Mouse (Mus musculus) CH12.LX (cell line): ENCODE measurements around the gene Sdhaf1. TPM values are rescaled to one million over a fixed set of nuclear protein-coding genes. Genes with fewer than 3 reads are reported as not detected.

Experiments used
- DNase-seq: peaks from one replicate; pipeline ENCODE4 v3.0.0-alpha.2; 2013; ENCODE audit errors: extremely low read depth
- H3K27ac ChIP-seq: 2 replicates; pipeline ENCODE4 v1.5.1; 2012; ENCODE audit warnings: low read depth, mild to moderate bottlenecking, control low read depth, moderate library complexity; ENCODE audit not compliant: insufficient read depth
- H3K27me3 ChIP-seq: replicated peaks from 2 replicates; pipeline ENCODE3; 2012; ENCODE audit warnings: inconsistent platforms
- H3K36me3 ChIP-seq, 2 experiments: replicated peaks in 1 of 2; 2 replicates each; pipeline versions ENCODE3 to v1.6.1; 2012; ENCODE audit warnings: inconsistent platforms in 1 of 2, low read length in 1 of 2, mild to moderate bottlenecking in 1 of 2, mixed read lengths in 1 of 2, moderate library complexity in 1 of 2; ENCODE audit not compliant: control insufficient read depth in 1 of 2, insufficient read depth in 1 of 2
- H3K4me1 ChIP-seq, 2 experiments: 2 replicates each; pipeline ENCODE4 v1.6.1; 2012; ENCODE audit warnings: inconsistent platforms in 1 of 2, moderate library complexity in 1 of 2; ENCODE audit not compliant: insufficient read depth in 2 of 2, control insufficient read depth in 1 of 2
- H3K4me2 ChIP-seq: 2 replicates; pipeline ENCODE4 v1.6.1; 2012; ENCODE audit warnings: low read depth, mild to moderate bottlenecking, control low read depth; ENCODE audit not compliant: poor library complexity, insufficient read depth, severe bottlenecking
- H3K4me3 ChIP-seq, 3 experiments: fragments of 150-350 bp in 1 of 3; sonication (generic) in 1 of 3; replicated peaks in 1 of 3; 2 replicates each; pipeline versions ENCODE3 to v1.5.1; 2011 to 2012; ENCODE audit warnings: low read depth in 2 of 3, low read length in 2 of 3, mild to moderate bottlenecking in 2 of 3, moderate library complexity in 2 of 3, control low read depth in 1 of 3, improper control_type of control experiment in 1 of 3, inconsistent platforms in 1 of 3, mixed read lengths in 1 of 3; ENCODE audit not compliant: poor library complexity in 1 of 3
- H3K79me2 ChIP-seq: replicated peaks from 2 replicates; pipeline ENCODE4 v1.6.1; 2012; ENCODE audit warnings: mild to moderate bottlenecking, moderate library complexity; ENCODE audit not compliant: control insufficient read depth, poor library complexity, insufficient read depth, severe bottlenecking; ENCODE audit errors: extremely low read depth
- H3K9ac ChIP-seq: 2 replicates; pipeline ENCODE4 v1.6.1; 2012; ENCODE audit warnings: low read depth, mild to moderate bottlenecking, control low read depth, moderate library complexity; ENCODE audit not compliant: insufficient read depth
- H3K9me3 ChIP-seq: replicated peaks from 2 replicates; pipeline ENCODE3; 2012; ENCODE audit warnings: low read length, inconsistent platforms, mixed read lengths
- BHLHE40 ChIP-seq: IDR thresholded peaks from 2 replicates; pipeline ENCODE4 v1.6.1; 2011; ENCODE audit warnings: mild to moderate bottlenecking, low read depth, low read length, improper control_type of control experiment
- CHD1 ChIP-seq: IDR thresholded peaks from 2 replicates; pipeline ENCODE4 v1.6.1; 2012; ENCODE audit warnings: low read depth, low read length, improper control_type of control experiment, inconsistent platforms
- CHD2 ChIP-seq: IDR thresholded peaks from 2 replicates; pipeline ENCODE4 v1.6.1; 2011; ENCODE audit warnings: low read length, improper control_type of control experiment
- E2F4 ChIP-seq: IDR thresholded peaks from 2 replicates; pipeline ENCODE4 v1.6.1; 2011; ENCODE audit warnings: low read depth, low read length, improper control_type of control experiment; ENCODE audit not compliant: insufficient replicate concordance
- ETS1 ChIP-seq: conservative IDR thresholded peaks from 2 replicates; pipeline ENCODE4 v1.6.1; 2012; ENCODE audit warnings: low read depth, mild to moderate bottlenecking, inconsistent platforms, low read length, improper control_type of control experiment, moderate library complexity
- GABPA ChIP-seq: IDR thresholded peaks from 2 replicates; pipeline ENCODE4 v1.6.1; 2012; ENCODE audit warnings: low read depth, low read length, improper control_type of control experiment, inconsistent platforms; ENCODE audit not compliant: insufficient replicate concordance
- JUN ChIP-seq: IDR thresholded peaks from 2 replicates; pipeline ENCODE4 v1.6.1; 2011; ENCODE audit warnings: low read depth, mild to moderate bottlenecking, low read length, improper control_type of control experiment, moderate library complexity; ENCODE audit not compliant: insufficient read depth
- MAFK ChIP-seq: IDR thresholded peaks from 2 replicates; pipeline ENCODE4 v1.6.1; 2011; ENCODE audit warnings: low read length, improper control_type of control experiment; ENCODE audit not compliant: insufficient replicate concordance
- MAZ ChIP-seq: IDR thresholded peaks from 2 replicates; pipeline ENCODE4 v1.6.1; 2012; ENCODE audit warnings: low read depth, mild to moderate bottlenecking, inconsistent platforms, low read length, improper control_type of control experiment, moderate library complexity
- MEF2A ChIP-seq: IDR thresholded peaks from 2 replicates; pipeline ENCODE4 v1.6.1; 2014; ENCODE audit warnings: low read depth, mild to moderate bottlenecking, inconsistent platforms, low read length, improper control_type of control experiment, borderline replicate concordance
- MYC ChIP-seq: IDR thresholded peaks from 2 replicates; pipeline ENCODE4 v1.6.1; 2011; ENCODE audit warnings: low read depth, mild to moderate bottlenecking, improper control_type of control experiment, low read length
- NELFE ChIP-seq: IDR thresholded peaks from 2 replicates; pipeline ENCODE4 v1.6.1; 2011; ENCODE audit warnings: low read depth, low read length, improper control_type of control experiment
- POLR2A ChIP-seq: IDR thresholded peaks from 2 replicates; pipeline ENCODE4 v1.6.1; 2011; ENCODE audit warnings: low read depth, mild to moderate bottlenecking, improper control_type of control experiment, low read length
- POLR2AphosphoS2 ChIP-seq: IDR thresholded peaks from 2 replicates; pipeline ENCODE4 v1.6.1; 2011; ENCODE audit warnings: low read depth, low read length, improper control_type of control experiment
- SMC3 ChIP-seq: IDR thresholded peaks from 2 replicates; pipeline ENCODE4 v1.6.1; 2011; ENCODE audit warnings: low read depth, low read length, improper control_type of control experiment
- TCF12 ChIP-seq: IDR thresholded peaks from 2 replicates; pipeline ENCODE4 v1.6.1; 2014; ENCODE audit warnings: low read depth, mild to moderate bottlenecking, inconsistent platforms, low read length, improper control_type of control experiment
- UBTF ChIP-seq: IDR thresholded peaks from 2 replicates; pipeline ENCODE4 v1.6.1; 2012; ENCODE audit warnings: low read depth, mild to moderate bottlenecking, inconsistent platforms, low read length, improper control_type of control experiment, moderate library complexity
- ZC3H11A ChIP-seq: IDR thresholded peaks from 2 replicates; pipeline ENCODE4 v1.6.1; 2012; ENCODE audit warnings: low read depth, mild to moderate bottlenecking, inconsistent platforms, low read length, improper control_type of control experiment
- ZMIZ1 ChIP-seq: IDR thresholded peaks from 2 replicates; pipeline ENCODE4 v1.6.1; 2012; ENCODE audit warnings: low read depth, mild to moderate bottlenecking, inconsistent platforms, low read length, improper control_type of control experiment
- dilution Hi-C: fragments of 300-500 bp; cut with MboI; formaldehyde crosslinking; loops from 2 replicates; pipeline ENCODE4 v1.14.3; 2020; ENCODE audit warnings: low sequenced_read_pairs; ENCODE audit not compliant: extremely low pct_unique_long_range_greater_than_20kb, extremely low pct_ligation_motif_present
- in situ Hi-C: fragments of 300-500 bp; cut with MboI; formaldehyde crosslinking; loops from 3 replicates; pipeline ENCODE4 v1.14.3; 2019; ENCODE audit warnings: low sequenced_read_pairs, low pct_ligation_motif_present, low pct_unique_long_range_greater_than_20kb, mixed read lengths
- polyA plus RNA-seq: library from polyadenylated mRNA; unstranded; fragments of >175 nt; gene quantifications from 2 replicates; pipeline ENCODE4 v1.2.1, GENCODE M21; 2012; ENCODE audit warnings: low read depth; ENCODE audit not compliant: insufficient read length
- total RNA-seq, 2 experiments: library from RNA; depleted of rRNA; stranded (reverse); fragments of 300-350 nt in 1 of 2; fragments of >200 nt in 1 of 2; gene quantifications; 2 replicates each; pipeline ENCODE4 v1.2.3; 2012 to 2014

Gene Sdhaf1
- total RNA-seq (2012; rRNA removed) (12.8 and 14.1 TPM in 2 replicates), total RNA-seq (2014; rRNA removed) (16.0 and 18.5 TPM in 2 replicates), polyA plus RNA-seq (8.8 and 11.3 TPM in 2 replicates)

DNA sequence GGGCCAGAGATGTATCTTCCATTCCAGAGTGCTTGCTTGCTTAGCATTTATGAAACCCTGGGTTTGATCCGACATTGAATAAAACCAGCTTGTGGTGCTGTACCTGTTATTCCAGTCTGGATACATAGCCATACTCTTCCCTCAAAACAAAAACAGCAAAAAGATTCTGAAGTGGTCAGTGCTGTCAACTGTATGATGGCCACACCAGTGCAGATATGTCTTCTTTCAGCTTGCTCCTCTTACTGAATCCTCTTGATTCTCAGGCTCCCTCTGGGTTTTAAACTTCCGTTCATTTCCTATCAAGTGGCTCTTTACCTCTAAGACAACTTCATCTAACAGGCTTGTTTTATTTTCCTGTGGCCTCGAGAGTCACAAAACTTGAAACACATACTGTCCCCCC is at the start of gene Sdhaf1:
Sdhaf1 (minus strand) TSS at position 101 of the 400 bp plus-strand sequence.
- DNase-seq: no peak
- dilution Hi-C loops: no loop called here
- H3K27ac ChIP-seq: peak within 1 kb of the TSS; percentile 71
- peaks cover 0 to 21% of the 10 kb centered on the region in 2 experiments for H3K36me3 ChIP-seq
- peak within 1 kb of the TSS; percentile 62 to 91 (median 64) for H3K4me3 ChIP-seq
- peaks cover 13 to 40% of the 10 kb centered on the region in 2 experiments for H3K4me1 ChIP-seq
- H3K4me2 ChIP-seq: peak within 1 kb of the TSS; percentile 83
- peak within 1 kb of the TSS; percentile 89 for H3K9ac ChIP-seq
- H3K27me3 ChIP-seq: peaks cover 16% of the 10 kb centered on the region
- in situ Hi-C loops: no loop called here
- no peaks in the 10 kb centered on the region for H3K79me2 ChIP-seq
- H3K9me3 ChIP-seq: peaks cover 12% of the 10 kb centered on the region
- TF ChIP-seq POLR2AphosphoS2: no peak

DNA sequence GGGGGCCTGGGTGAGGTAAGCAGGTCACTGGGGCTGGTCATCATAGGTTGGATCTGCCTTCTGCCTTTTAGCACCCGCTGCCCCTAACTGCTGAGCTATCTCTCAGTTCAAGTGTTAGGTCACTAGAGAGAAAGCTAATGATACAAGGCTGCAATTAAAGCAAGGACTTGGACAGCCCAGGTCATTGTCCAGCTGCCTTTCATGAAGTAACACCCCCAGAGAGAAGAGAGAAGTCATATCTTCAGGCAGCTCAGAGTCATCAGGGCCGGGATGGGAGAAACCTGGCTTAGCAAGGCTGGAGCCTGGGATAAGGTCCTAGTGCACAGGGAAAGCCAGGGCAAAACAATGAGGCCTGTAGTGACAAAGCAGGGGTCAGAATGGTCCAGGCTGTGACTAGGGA is 43.8 kb upstream of the Sdhaf1 start:
- dilution Hi-C loops (no loop called here), in situ Hi-C loops (no loop called here)
- Histone ChIP-seq H3K79me2 (no peaks in the 10 kb centered on the region), H3K27me3 (peaks cover 82% of the 10 kb centered on the region), H3K4me2 (no peak overlapping the region), H3K4me3 (no peak overlapping the region), H3K27ac (no peak overlapping the region), H3K9me3 (peaks cover 21% of the 10 kb centered on the region), H3K4me1 (no peaks in the 10 kb centered on the region), H3K36me3 (no peaks in the 10 kb centered on the region), H3K9ac (no peak overlapping the region)
- TF ChIP-seq UBTF: no peak
- no peak for TF ChIP-seq ZC3H11A
- no peak for TF ChIP-seq TCF12
- TF ChIP-seq ETS1: no peak
- no peak for TF ChIP-seq BHLHE40
- no peak for TF ChIP-seq POLR2AphosphoS2
- TF ChIP-seq CHD1: no peak
- no peak for TF ChIP-seq E2F4
- TF ChIP-seq SMC3: no peak
- no peak for TF ChIP-seq MYC
- TF ChIP-seq MEF2A: no peak
- TF ChIP-seq MAFK: no peak
- no peak for TF ChIP-seq ZMIZ1
- no peak for TF ChIP-seq MAZ
- no peak for TF ChIP-seq GABPA
- TF ChIP-seq CHD2: no peak
- TF ChIP-seq POLR2A: no peak
- no peak for TF ChIP-seq NELFE
- TF ChIP-seq JUN: no peak
- no peak for DNase-seq
